Mouse (Mus musculus) C2C12 (cell line): ENCODE data around the gene Fndc3a. TPM values are rescaled to one million over a fixed set of nuclear protein-coding genes. Genes with fewer than 3 reads are reported as not detected.

Experiments
- H3K27me3 ChIP-seq: one replicate; pipeline ENCODE4 v1.6.1; 2011; ENCODE audit not compliant: control insufficient read depth, insufficient read depth, insufficient read length
- H3K36me3 ChIP-seq: one replicate; pipeline ENCODE4 v1.6.1; 2011; ENCODE audit not compliant: control insufficient read depth, insufficient read depth
- H3K4me3 ChIP-seq: one replicate; pipeline ENCODE4 v1.5.1; 2011; ENCODE audit warnings: mild to moderate bottlenecking, control low read depth; ENCODE audit not compliant: poor library complexity, insufficient read depth, severe bottlenecking
- H3K79me2 ChIP-seq: one replicate; pipeline ENCODE4 v1.6.1; 2011; ENCODE audit not compliant: control insufficient read depth, insufficient read depth
- H3K79me3 ChIP-seq: one replicate; pipeline ENCODE4 v1.6.1; 2011; ENCODE audit warnings: low read depth, control low read depth
- H3ac ChIP-seq: one replicate; pipeline ENCODE3; 2011; ENCODE audit warnings: low read depth; ENCODE audit not compliant: control insufficient read depth, insufficient read length
- CEBPB ChIP-seq: IDR thresholded peaks from one replicate; pipeline ENCODE4 v1.6.1; 2011; ENCODE audit warnings: low read depth, mild to moderate bottlenecking, control low read depth, moderate library complexity
- CTCF ChIP-seq: IDR thresholded peaks from one replicate; pipeline ENCODE4 v1.5.1; 2011; ENCODE audit not compliant: control insufficient read depth, insufficient read depth, insufficient read length
- FOSL1 ChIP-seq: IDR thresholded peaks from one replicate; pipeline ENCODE4 v1.8.0; 2011; ENCODE audit warnings: mild to moderate bottlenecking, low read length; ENCODE audit not compliant: poor library complexity, insufficient read depth, severe bottlenecking
- MAX ChIP-seq: IDR thresholded peaks from one replicate; pipeline ENCODE4 v1.6.1; 2011; ENCODE audit warnings: mild to moderate bottlenecking, control low read depth
- MYOD1 ChIP-seq: IDR thresholded peaks from one replicate; pipeline ENCODE4 v1.6.1; 2011; ENCODE audit warnings: low read depth; ENCODE audit not compliant: control insufficient read depth, insufficient read length
- MYOG ChIP-seq: IDR thresholded peaks from one replicate; pipeline ENCODE4 v1.6.1; 2011; ENCODE audit not compliant: control insufficient read depth, insufficient read length; ENCODE audit errors: extremely low read depth
- USF1 ChIP-seq: IDR thresholded peaks from one replicate; pipeline ENCODE4 v1.6.1; 2011; ENCODE audit warnings: low read depth, mild to moderate bottlenecking, control low read depth, moderate library complexity
- long read RNA-seq, 2 experiments: library from polyadenylated mRNA; unstranded; transcript quantifications; one replicate each; pipeline ENCODE4 v2.0.0; 2019 to 2020
- polyA plus RNA-seq: library from polyadenylated mRNA; unstranded; fragments of >200 nt; fragmentation: generic; extraction: Trizol; gene quantifications from one replicate; pipeline ENCODE4 v1.2.1, GENCODE M21; 2012; ENCODE audit warnings: missing spikeins

Fndc3a gene
- polyA plus RNA-seq, result 9.0 TPM
- long read RNA-seq, experiment 1, full-length matches to known transcripts, result 2 of 22 reads
- long read RNA-seq, experiment 1, partial matches to known transcripts, result 15 of 22 reads
- long read RNA-seq, experiment 1, other reads (novel, unspliced or antisense), result 5 of 22 reads
- long read RNA-seq, experiment 2, full-length matches to known transcripts, result 12 of 26 reads
- long read RNA-seq, experiment 2, partial matches to known transcripts, result 11 of 26 reads
- long read RNA-seq, experiment 2, other reads (novel, unspliced or antisense), result 3 of 26 reads

GRCm38 (mm10) chr14:72709710-72710340 is at the start of gene Fndc3a:
Fndc3a (minus strand) TSS chr14:72710003.
- no peaks in the 10 kb centered on the region for H3K27me3 ChIP-seq
- H3K79me3 ChIP-seq, result peaks cover 40% of the 10 kb centered on the region
- peak within 1 kb of the TSS; percentile 80 for H3K4me3 ChIP-seq
- no peaks in the 10 kb centered on the region for H3K36me3 ChIP-seq
- TF ChIP-seq USF1 (no peak), MYOD1 (no peak), CEBPB (no peak), MAX (no peak), MYOG (no peak), FOSL1 (no peak), CTCF (no peak)
- peaks cover 56% of the 10 kb centered on the region for H3K79me2 ChIP-seq
- peak within 1 kb of the TSS; percentile 81 for H3ac ChIP-seq

- no peak overlapping the region for H3K4me3 ChIP-seq
- no peaks in the 10 kb centered on the region for H3K79me3 ChIP-seq
- H3K27me3 ChIP-seq, result no peaks in the 10 kb centered on the region
- H3K79me2 ChIP-seq, result no peaks in the 10 kb centered on the region
- TF ChIP-seq MYOD1 (no peak), CEBPB (peak; percentile 63)
- H3ac ChIP-seq, result no peak overlapping the region
- no peaks in the 10 kb centered on the region for H3K36me3 ChIP-seq
These were observed 43.1 kb upstream of the Fndc3a start for GRCm38 (mm10) chr14:72752893-72753292.

GRCm38 (mm10) chr14:72750426-72751182 is 40.8 kb upstream of the Fndc3a start:
- Histone ChIP-seq H3K79me2 (no peaks in the 10 kb centered on the region), H3K4me3 (no peak overlapping the region), H3K36me3 (no peaks in the 10 kb centered on the region), H3K79me3 (no peaks in the 10 kb centered on the region), H3K27me3 (no peaks in the 10 kb centered on the region), H3ac (no peak overlapping the region)
- no peak for TF ChIP-seq CEBPB
- TF ChIP-seq FOSL1, result no peak
- no peak for TF ChIP-seq MYOD1
- TF ChIP-seq CTCF, result no peak
- TF ChIP-seq MYOG, result no peak
- TF ChIP-seq MAX, result no peak
- TF ChIP-seq USF1, result no peak

GRCm38 (mm10) chr14:72748331-72748730 is 38.5 kb upstream of the Fndc3a start:
- no peak overlapping the region for H3ac ChIP-seq
- H3K27me3 ChIP-seq, result no peaks in the 10 kb centered on the region
- no peaks in the 10 kb centered on the region for H3K36me3 ChIP-seq
- no peak overlapping the region for H3K4me3 ChIP-seq
- TF ChIP-seq USF1, result no peak
- no peak for TF ChIP-seq CEBPB
- no peak for TF ChIP-seq MYOD1
- TF ChIP-seq FOSL1, result no peak
- TF ChIP-seq MYOG, result no peak
- no peak for TF ChIP-seq MAX
- TF ChIP-seq CTCF, result no peak
- no peaks in the 10 kb centered on the region for H3K79me3 ChIP-seq
- no peaks in the 10 kb centered on the region for H3K79me2 ChIP-seq

GRCm38 (mm10) chr14:72741667-72742066 is 31.9 kb upstream of the Fndc3a start:
- Histone ChIP-seq H3K27me3 (no peaks in the 10 kb centered on the region), H3ac (no peak overlapping the region), H3K79me2 (no peaks in the 10 kb centered on the region), H3K36me3 (no peaks in the 10 kb centered on the region), H3K4me3 (no peak overlapping the region), H3K79me3 (no peaks in the 10 kb centered on the region)
- TF ChIP-seq MYOD1, result no peak
- TF ChIP-seq MAX, result no peak
- TF ChIP-seq CEBPB, result no peak
- no peak for TF ChIP-seq FOSL1
- TF ChIP-seq CTCF, result no peak
- no peak for TF ChIP-seq USF1
- no peak for TF ChIP-seq MYOG

- no peak overlapping the region for H3ac ChIP-seq
- no peaks in the 10 kb centered on the region for H3K36me3 ChIP-seq
- no peak overlapping the region for H3K4me3 ChIP-seq
- TF ChIP-seq CTCF (no peak), MYOD1 (no peak), MAX (no peak), MYOG (no peak), USF1 (no peak), FOSL1 (no peak), CEBPB (no peak)
- H3K79me3 ChIP-seq, result no peaks in the 10 kb centered on the region
- no peaks in the 10 kb centered on the region for H3K79me2 ChIP-seq
- no peaks in the 10 kb centered on the region for H3K27me3 ChIP-seq
These were observed 30.5 kb upstream of the Fndc3a start for GRCm38 (mm10) chr14:72740336-72740735.
